Mouse (Mus musculus) layer of hippocampus, postnatal 25 days (tissue): Measurements from ENCODE around the gene Hdac1. TPM values are rescaled to one million over a fixed set of nuclear protein-coding genes. Genes with fewer than 3 reads are reported as not detected.
A peak's percentile ranks its signal among the peaks of the same experiment; 100 is the strongest.
"Not testable (repeated sequence)": the region's sequence is repeated elsewhere in the genome, so short reads cannot be mapped to it uniquely, and the experiment has no call there.

ENCODE experiments used
- DNase-seq, 2 experiments: peaks; one replicate each; pipeline ENCODE4 v3.0.0; 2022; ENCODE audit warnings: mixed read lengths in 2 of 2, low spot score in 1 of 2; ENCODE audit errors: extremely low spot score in 1 of 2
- total RNA-seq, 2 experiments: library from RNA; stranded (reverse); gene quantifications; 2 replicates each; pipeline ENCODE4 v1.2.3; 2021

Gene Hdac1
- total RNA-seq, 2 experiments from 2014 or later = 37.0 to 48.7 TPM

- no peak for DNase-seq
Measured at GRCm38 (mm10) chr4:129561184-129561583, 18.7 kb upstream of the Hdac1 start.

- DNase-seq = no peak
Measured at GRCm38 (mm10) chr4:129558321-129558955, 15.9 kb upstream of the Hdac1 start.

GRCm38 (mm10) chr4:129557256-129557808 is 14.8 kb upstream of the Hdac1 start:
- no peak for DNase-seq

GRCm38 (mm10) chr4:129556532-129557223 is 14.2 kb upstream of the Hdac1 start:
- DNase-seq = peak; percentile 58 to 65

- DNase-seq = peak; percentile 24 to 37
Measured at GRCm38 (mm10) chr4:129555862-129556531, 13.5 kb upstream of the Hdac1 start.

- peak; percentile 28 to 60 for DNase-seq
Measured at GRCm38 (mm10) chr4:129555421-129555861, 12.9 kb upstream of the Hdac1 start.

- DNase-seq = not testable (repeated sequence)
Measured at GRCm38 (mm10) chr4:129554512-129554911, 12.0 kb upstream of the Hdac1 start.

- no peak for DNase-seq
Measured at GRCm38 (mm10) chr4:129550295-129550694, 7.8 kb upstream of the Hdac1 start.

- DNase-seq = peak in 1 of 2 experiments; percentile 21
Measured at GRCm38 (mm10) chr4:129549306-129549705, 6.8 kb upstream of the Hdac1 start.

- DNase-seq = not testable (repeated sequence)
Measured at GRCm38 (mm10) chr4:129547631-129548030, 5.1 kb upstream of the Hdac1 start.

GRCm38 (mm10) chr4:129544106-129544505 is 1.6 kb upstream of the Hdac1 start:
- no peak for DNase-seq

- DNase-seq = peak in 1 of 2 experiments; percentile 20
Measured at GRCm38 (mm10) chr4:129541868-129542591, 483 bp downstream of the Hdac1 start.

- no peak for DNase-seq
Measured at GRCm38 (mm10) chr4:129540012-129540411, 2.5 kb downstream of the Hdac1 start.

- not testable (repeated sequence) for DNase-seq
Measured at GRCm38 (mm10) chr4:129528901-129529300, 13.6 kb downstream of the Hdac1 start.

GRCm38 (mm10) chr4:129525889-129526288 is 16.6 kb downstream of the Hdac1 start:
- DNase-seq = no peak

- DNase-seq = no peak
Measured at GRCm38 (mm10) chr4:129525338-129525737, 17.2 kb downstream of the Hdac1 start.

GRCm38 (mm10) chr4:129518519-129518918 is 24.0 kb downstream of the Hdac1 start:
- DNase-seq = no peak

- no peak for DNase-seq
Measured at GRCm38 (mm10) chr4:129516925-129517324, 25.6 kb downstream of the Hdac1 start.

- DNase-seq = peak; percentile 65 to 75
Measured at GRCm38 (mm10) chr4:129514300-129514898, 28.1 kb downstream of the Hdac1 start.

GRCm38 (mm10) chr4:129513891-129514290 is 28.6 kb downstream of the Hdac1 start:
- DNase-seq = no peak
